Mouse (Mus musculus) left cerebral cortex, adult 11 months (tissue): ENCODE measurements around the gene Ckm.

ENCODE experiments used
- DNase-seq: peaks from one replicate; pipeline ENCODE4 v3.0.0; 2022; ENCODE audit warnings: low spot score

The Ckm gene

GRCm38 (mm10) chr7:19467638-19468037 lies 63.1 kb downstream of the Ckm start:
- DNase-seq, result no peak

- DNase-seq, result no peak
These were observed 63.7 kb downstream of the Ckm start for GRCm38 (mm10) chr7:19468279-19468678.

- no peak for DNase-seq
These were observed 64.8 kb downstream of the Ckm start for GRCm38 (mm10) chr7:19469404-19469803.

- DNase-seq, result no peak
These were observed 65.7 kb downstream of the Ckm start for GRCm38 (mm10) chr7:19470308-19470707.

- DNase-seq, result no peak
These were observed 67.8 kb downstream of the Ckm start for GRCm38 (mm10) chr7:19472403-19472802.
